Mouse (Mus musculus) heart, adult 2 months (tissue): ENCODE data around the gene Cmip.

ENCODE experiments used
- CTCF ChIP-seq: fragments of 200-600 bp; IDR thresholded peaks from 2 replicates; pipeline ENCODE4 v1.8.1; 2022; ENCODE audit warnings: antibody characterized with exemption, mild to moderate bottlenecking, moderate library complexity
- POLR2A ChIP-seq: fragments of 200-500 bp; IDR thresholded peaks from 2 replicates; pipeline ENCODE4 v1.6.1; 2011; ENCODE audit warnings: mild to moderate bottlenecking, low read depth, low read length, control low read depth; ENCODE audit not compliant: insufficient read depth

GRCm38 (mm10) chr8:117321232-117321631, 64.4 kb downstream of the Cmip start:
- TF ChIP-seq CTCF (no peak), POLR2A (no peak)
